Mouse (Mus musculus) kidney, embryonic 16.5 days (tissue): ENCODE data around the gene Stpg3. TPM values are rescaled to one million over a fixed set of nuclear protein-coding genes. Genes with fewer than 3 reads are reported as not detected.

ENCODE experiments used
- ATAC-seq: fragments of 200-750 bp; cut with Nextera tagmentation; 2 replicates; pipeline ENCODE4 v1.8.0; 2017; ENCODE audit warnings: moderate TSS enrichment; ENCODE audit not compliant: low FRiP score, low TSS enrichment
- H3K27ac ChIP-seq: fragments of 300-500 bp; sonication (generic); 2 replicates; pipeline ENCODE4 v1.5.1; 2014; ENCODE audit warnings: low read length
- H3K27me3 ChIP-seq: fragments of 300-500 bp; sonication (generic); 2 replicates; pipeline ENCODE4 v1.6.1; 2014; ENCODE audit warnings: low read length, control low read depth, mixed read lengths; ENCODE audit not compliant: insufficient read depth
- H3K36me3 ChIP-seq: fragments of 300-500 bp; sonication (generic); 2 replicates; pipeline ENCODE4 v1.6.1; 2014; ENCODE audit warnings: low read length, control low read depth, mixed read lengths; ENCODE audit not compliant: insufficient read depth
- H3K4me1 ChIP-seq: fragments of 300-500 bp; sonication (generic); 2 replicates; pipeline ENCODE4 v1.6.1; 2014; ENCODE audit warnings: low read length, control low read depth, mixed read lengths; ENCODE audit not compliant: insufficient read depth
- H3K4me2 ChIP-seq: fragments of 300-500 bp; sonication (generic); replicated peaks from 2 replicates; pipeline ENCODE4 v1.6.1; 2014; ENCODE audit warnings: low read depth, low read length
- H3K4me3 ChIP-seq: fragments of 300-500 bp; sonication (generic); 2 replicates; pipeline ENCODE4 v1.5.1; 2014; ENCODE audit warnings: mild to moderate bottlenecking, low read length
- H3K9ac ChIP-seq: fragments of 300-500 bp; sonication (generic); replicated peaks from 2 replicates; pipeline ENCODE4 v1.6.1; 2014; ENCODE audit warnings: low read length
- H3K9me3 ChIP-seq: fragments of 300-500 bp; sonication (generic); 2 replicates; pipeline ENCODE4 v1.6.1; 2016; ENCODE audit warnings: low read length, control low read depth
- WGBS: fragments of 180-500 bp; shearing (Covaris S2); extraction: QIAGEN DNeasy Blood & Tissue Kit; methylation state at CpG from one replicate; pipeline ENCODE4 v1.1.7; 2014; 5-methylcytosine and 5-hydroxymethylcytosine counted together
- polyA plus RNA-seq: library from polyadenylated mRNA; unstranded; fragments of >200 nt; fragmentation: Nextera tagmentation; extraction: Ambion mirVana; gene quantifications from 2 replicates; pipeline ENCODE4 v1.2.1, GENCODE M21; 2015

Gene Stpg3
- polyA plus RNA-seq, 1 experiment from 2014 or later: 0.82 TPM

- no peak for ATAC-seq
- Histone ChIP-seq H3K9ac (peak overlapping the region; percentile 40), H3K9me3 (no peaks in the 10 kb centered on the region), H3K4me2 (peak overlapping the region; percentile 44), H3K4me3 (peak overlapping the region; percentile 8), H3K27me3 (peaks cover 23% of the 10 kb centered on the region), H3K36me3 (no peaks in the 10 kb centered on the region), H3K4me1 (peaks cover 79% of the 10 kb centered on the region), H3K27ac (peak overlapping the region; percentile 91)
- WGBS: 19% methylated on average over 4 of the region's 4 CpGs
These were observed 37.4 kb downstream of the Stpg3 start for GRCm38 (mm10) chr2:25177076-25177475.

DNA sequence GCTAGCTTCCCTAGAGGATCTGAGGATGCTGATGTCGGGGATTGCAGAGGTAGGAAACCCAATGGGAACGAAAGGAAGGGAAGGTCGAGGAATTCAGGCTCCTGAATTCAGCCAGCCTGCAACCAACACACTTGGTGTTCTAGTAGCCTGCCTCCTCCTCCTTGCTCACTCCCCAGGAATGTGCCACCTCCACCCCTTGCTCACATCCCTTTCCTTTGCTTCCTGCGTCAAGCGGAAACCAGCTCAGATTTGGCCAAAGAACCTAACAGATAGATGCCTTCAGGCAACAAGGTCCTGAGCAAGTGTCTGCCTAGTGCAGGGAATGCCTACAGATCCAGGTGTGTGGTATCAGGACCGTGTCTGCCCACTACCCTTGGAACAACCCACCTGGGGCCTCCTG is 37.9 kb downstream of the Stpg3 start:
- H3K4me1 ChIP-seq: peaks cover 77% of the 10 kb centered on the region
- H3K36me3 ChIP-seq: no peaks in the 10 kb centered on the region

DNA sequence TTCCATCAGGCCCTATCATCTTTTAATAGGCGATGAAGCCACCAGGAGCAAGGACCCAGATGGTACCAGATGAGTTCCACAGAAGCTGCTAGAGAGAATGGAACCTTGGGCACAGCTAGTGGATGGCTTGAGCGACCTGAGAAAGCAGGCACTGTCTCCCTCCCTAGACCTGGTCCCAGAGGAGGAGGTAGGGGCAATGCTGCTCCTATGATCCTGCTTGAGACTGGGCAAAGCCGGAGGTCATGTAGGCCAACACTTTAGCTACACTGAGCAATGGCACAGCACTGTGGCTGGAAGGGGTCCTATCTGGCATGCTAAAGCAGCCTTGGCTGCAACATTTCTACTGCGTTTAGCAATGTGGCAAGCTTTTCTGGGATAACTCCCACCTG is 38.8 kb downstream of the Stpg3 start:
- H3K27me3 ChIP-seq: peaks cover 12% of the 10 kb centered on the region
- no peak overlapping the region for H3K4me3 ChIP-seq
- ATAC-seq: no peak
- no peaks in the 10 kb centered on the region for H3K9me3 ChIP-seq
- peak overlapping the region; percentile 3; the same call in 1 of the 2 replicates for H3K27ac ChIP-seq
- 74% methylated on average over 4 of the region's 4 CpGs for WGBS
- H3K36me3 ChIP-seq: no peaks in the 10 kb centered on the region
- H3K4me2 ChIP-seq: no peak overlapping the region
- no peak overlapping the region for H3K9ac ChIP-seq
- H3K4me1 ChIP-seq: peaks cover 74% of the 10 kb centered on the region

More for the DNA sequence above, 37.9 kb downstream of the Stpg3 start:
- H3K27me3 ChIP-seq: peaks cover 21% of the 10 kb centered on the region
- peak overlapping the region; percentile 91 for H3K27ac ChIP-seq
- H3K4me3 ChIP-seq: no peak overlapping the region; the same call in 1 of the 2 replicates
- WGBS: 44% methylated on average over 6 of the region's 6 CpGs
- peak overlapping the region; percentile 44 for H3K4me2 ChIP-seq
- H3K9me3 ChIP-seq: no peaks in the 10 kb centered on the region
- H3K9ac ChIP-seq: peak overlapping the region; percentile 40
- ATAC-seq: no peak

- no peak overlapping the region for H3K4me2 ChIP-seq
- peak overlapping the region; percentile 48 for H3K27ac ChIP-seq
- no peak overlapping the region for H3K9ac ChIP-seq
- ATAC-seq: no peak
- H3K4me1 ChIP-seq: peaks cover 76% of the 10 kb centered on the region
- WGBS: 49% methylated on average over 7 of the region's 7 CpGs
- H3K4me3 ChIP-seq: no peak overlapping the region
- H3K9me3 ChIP-seq: no peaks in the 10 kb centered on the region
- peaks cover 10% of the 10 kb centered on the region; the same call in 1 of the 2 replicates for H3K27me3 ChIP-seq
- no peaks in the 10 kb centered on the region for H3K36me3 ChIP-seq
These were observed 39.4 kb downstream of the Stpg3 start for GRCm38 (mm10) chr2:25174866-25175689.

DNA sequence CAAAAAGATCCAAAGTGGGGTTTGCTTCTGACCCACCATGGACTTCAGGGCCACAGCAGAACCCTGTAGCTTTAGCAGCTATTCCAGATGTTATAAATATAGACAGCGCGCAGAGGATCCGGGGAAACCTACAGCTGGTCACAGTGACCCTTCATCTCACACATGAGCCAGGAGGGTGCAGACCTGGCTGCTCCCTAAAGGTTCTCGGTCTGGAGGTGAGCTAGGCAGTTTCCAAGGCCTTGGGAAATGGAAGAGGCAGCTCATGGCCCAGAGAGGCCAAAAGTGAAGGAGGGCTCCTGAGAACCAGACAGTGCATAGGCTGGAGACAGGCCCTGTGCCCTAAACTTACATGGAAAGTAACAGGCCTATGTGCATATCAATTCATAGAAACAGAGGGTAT is 40.6 kb downstream of the Stpg3 start:
- 90% methylated on average over 4 of the region's 4 CpGs for WGBS
- no peak for ATAC-seq
- Histone ChIP-seq H3K4me3 (no peak overlapping the region), H3K27ac (no peak overlapping the region), H3K4me2 (no peak overlapping the region), H3K9me3 (no peaks in the 10 kb centered on the region), H3K9ac (no peak overlapping the region), H3K36me3 (no peaks in the 10 kb centered on the region), H3K4me1 (peaks cover 76% of the 10 kb centered on the region), H3K27me3 (peaks cover 3% of the 10 kb centered on the region; the same call in 1 of the 2 replicates)

DNA sequence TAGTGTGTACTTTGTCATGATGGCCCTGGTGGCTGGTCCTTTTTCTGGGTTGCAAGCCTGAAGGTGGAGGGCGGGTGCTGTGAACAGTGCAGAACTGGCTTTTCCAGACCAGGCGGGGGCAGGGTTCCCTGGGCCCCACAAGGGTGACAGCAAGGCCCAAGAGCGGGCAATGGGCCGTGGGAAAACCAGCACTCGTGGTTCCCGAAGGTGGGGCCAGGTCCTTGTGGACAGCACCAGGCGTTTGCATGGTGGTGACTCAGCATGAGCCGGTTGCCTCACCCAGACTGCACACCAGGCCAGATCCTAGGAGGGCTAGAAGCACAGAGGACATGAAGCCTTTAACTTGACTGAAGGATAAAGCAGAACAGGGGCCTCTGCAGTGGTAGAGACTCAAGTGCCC is 41.8 kb downstream of the Stpg3 start:
- H3K9me3 ChIP-seq: no peaks in the 10 kb centered on the region
- WGBS: 36% methylated on average over 8 of the region's 8 CpGs
- H3K27ac ChIP-seq: no peak overlapping the region
- ATAC-seq: no peak
- H3K9ac ChIP-seq: no peak overlapping the region
- no peak overlapping the region for H3K4me3 ChIP-seq
- no peak overlapping the region for H3K4me2 ChIP-seq
- H3K4me1 ChIP-seq: peaks cover 76% of the 10 kb centered on the region
- H3K36me3 ChIP-seq: no peaks in the 10 kb centered on the region
- H3K27me3 ChIP-seq: no peaks in the 10 kb centered on the region; the same call in 1 of the 2 replicates

- H3K36me3 ChIP-seq: no peaks in the 10 kb centered on the region
- H3K4me3 ChIP-seq: no peak overlapping the region
- peaks cover 76% of the 10 kb centered on the region for H3K4me1 ChIP-seq
- no peaks in the 10 kb centered on the region for H3K9me3 ChIP-seq
- no peak overlapping the region for H3K4me2 ChIP-seq
- WGBS: 54% methylated on average over 1 of the region's 1 CpGs
- ATAC-seq: no peak
- no peak overlapping the region for H3K27ac ChIP-seq
- H3K27me3 ChIP-seq: no peaks in the 10 kb centered on the region
- no peak overlapping the region for H3K9ac ChIP-seq
These were observed 42.7 kb downstream of the Stpg3 start for GRCm38 (mm10) chr2:25171769-25172153.

DNA sequence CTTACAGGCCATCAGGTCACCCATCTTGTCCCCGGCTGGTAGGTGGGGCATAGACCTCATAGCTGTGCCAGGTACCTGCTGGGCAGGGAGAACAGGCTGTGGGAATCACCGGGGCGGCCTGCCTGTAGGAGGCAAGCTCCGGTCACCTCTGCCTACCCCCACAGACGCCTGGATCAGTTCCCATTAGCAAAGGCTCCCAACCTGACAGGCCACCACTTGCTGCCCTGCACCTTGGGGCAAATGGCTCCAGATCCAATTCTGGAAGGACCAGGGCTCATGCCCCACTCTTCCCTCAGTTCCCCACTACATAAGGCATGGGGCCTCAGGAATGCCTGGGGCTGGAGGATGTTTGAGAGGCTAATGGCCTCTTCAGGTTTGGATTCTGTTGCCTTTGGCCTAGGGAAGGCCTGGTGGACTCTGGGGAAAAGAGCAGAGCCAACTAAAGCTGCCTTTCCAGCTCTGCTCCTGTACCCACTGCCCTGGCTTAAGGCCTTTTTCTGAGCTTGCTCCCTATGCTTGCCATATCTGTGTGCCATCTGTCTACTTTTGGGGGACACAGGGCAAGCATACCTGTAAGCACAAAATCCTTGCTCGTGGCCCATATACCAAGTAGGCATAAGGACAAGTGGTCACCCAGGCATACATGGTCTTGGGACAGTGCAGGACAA is 43.2 kb downstream of the Stpg3 start:
- Histone ChIP-seq H3K9ac (peak overlapping the region; percentile 30; the same call in 1 of the 2 replicates), H3K4me3 (no peak overlapping the region), H3K4me1 (peaks cover 71% of the 10 kb centered on the region), H3K27ac (no peak overlapping the region), H3K27me3 (no peaks in the 10 kb centered on the region), H3K9me3 (no peaks in the 10 kb centered on the region), H3K4me2 (no peak overlapping the region), H3K36me3 (no peaks in the 10 kb centered on the region)
- no peak for ATAC-seq
- 83% methylated on average over 6 of the region's 6 CpGs for WGBS

DNA sequence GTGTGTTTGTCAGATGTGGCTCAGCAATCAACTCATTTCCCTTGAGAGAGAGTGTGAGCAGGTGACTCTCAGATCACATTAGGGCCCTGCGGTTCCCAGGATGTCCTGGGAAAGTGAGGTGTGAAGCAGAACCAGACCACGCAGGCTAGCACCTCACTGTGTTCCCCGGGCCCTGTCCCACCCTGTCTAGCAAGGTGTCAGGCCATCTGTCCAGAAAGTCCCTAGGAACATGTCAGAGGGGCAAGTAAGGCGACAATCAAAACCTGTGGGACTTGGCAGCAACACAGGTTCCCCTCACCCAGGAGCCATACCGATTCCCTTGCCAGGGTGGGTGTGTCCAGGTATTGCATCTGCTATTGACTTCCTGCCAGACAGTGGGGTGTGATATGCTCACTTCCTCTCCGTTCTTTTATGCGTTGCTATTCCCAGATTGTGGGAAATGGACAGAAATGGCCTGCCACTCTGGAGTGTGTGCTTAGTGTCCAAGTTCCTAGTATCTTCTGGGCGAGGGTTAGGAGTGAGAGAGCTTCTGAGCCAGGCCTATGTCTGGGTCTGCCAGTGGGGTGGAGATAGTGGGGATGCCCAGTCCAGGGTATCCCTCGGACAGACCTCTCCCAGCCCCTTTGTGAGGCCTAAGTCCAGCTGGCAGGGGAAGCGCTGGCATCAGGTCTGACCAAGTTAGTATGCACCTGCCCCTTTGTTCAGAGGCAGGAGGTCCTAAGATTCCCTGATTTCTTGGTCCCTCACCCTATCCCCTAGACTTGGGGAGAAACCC is 43.9 kb downstream of the Stpg3 start:
- WGBS: 46% methylated on average over 10 of the region's 10 CpGs
- H3K4me3 ChIP-seq: no peak overlapping the region
- 0 out of 2 replicates have a peak overlapping the region, but pooled peaks have one; percentile 15 for H3K27ac ChIP-seq
- H3K4me2 ChIP-seq: no peak overlapping the region
- H3K9me3 ChIP-seq: no peaks in the 10 kb centered on the region
- ATAC-seq: no peak
- no peaks in the 10 kb centered on the region for H3K27me3 ChIP-seq
- H3K36me3 ChIP-seq: no peaks in the 10 kb centered on the region
- H3K4me1 ChIP-seq: peaks cover 63% of the 10 kb centered on the region
- 0 out of 2 replicates have a peak overlapping the region, but pooled peaks have one; percentile 17 for H3K9ac ChIP-seq
